Comparison of ENCODE assay signal across 11 mouse cellular contexts in the genomic region with DNA sequence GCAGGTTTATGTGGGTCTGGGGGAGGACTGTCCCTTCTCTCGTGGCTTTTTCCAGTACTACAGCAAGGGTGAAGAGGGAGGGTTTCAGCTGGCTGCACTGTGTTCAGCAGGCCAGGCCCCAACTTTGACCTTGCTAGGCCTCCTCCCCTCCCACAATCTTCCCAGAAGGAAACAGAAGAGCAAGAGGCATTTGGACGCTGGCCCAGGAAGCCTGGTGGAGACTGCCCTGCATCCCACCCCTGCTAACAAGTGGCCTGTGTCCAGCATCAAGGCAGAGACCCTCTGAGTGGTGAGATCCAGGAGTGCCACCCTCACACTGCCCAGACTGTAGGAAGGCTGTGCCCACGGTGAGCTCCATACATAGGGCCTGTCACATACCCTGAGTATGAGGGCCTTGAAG. TPM values are rescaled to one million over a fixed set of nuclear protein-coding genes. Genes with fewer than 3 reads are reported as not detected.
DNase-seq lines count a peak whose midpoint lies in the region; ATAC-seq and TF ChIP-seq lines count a peak whose summit lies in the region.
"Had no signal": no experiment of that assay in that cellular context is flagged by ENCODE, and none has a peak within 500 bp of the region (broad histone marks: within the 10 kb centered on the region; RNA-seq: fewer than 3 reads in every experiment).

No protein-coding gene starts in this region.

- H3K27ac ChIP-seq in spleen, adult 2 months (ENCODE audit: insufficient read depth, low read length) = peak overlapping the region; percentile 55; the same call in 1 of the 2 replicates
- no peak overlapping the region for H3K27ac ChIP-seq in forebrain, embryonic 13.5 days

- no peak overlapping the region for H3K9ac ChIP-seq in forebrain, embryonic 13.5 days

- no peaks in the 10 kb centered on the region for H3K36me3 ChIP-seq in spleen, adult 2 months (ENCODE audit: control insufficient read depth, insufficient read depth, low read length)
- no peaks in the 10 kb centered on the region for H3K36me3 ChIP-seq in forebrain, embryonic 13.5 days (ENCODE audit: poor library complexity, severe bottlenecking)

- no peak for ATAC-seq in forebrain, embryonic 13.5 days
- ATAC-seq: midbrain, embryonic 16.5 days; Patski had no signal

- no peak for TF ChIP-seq POLR2A in spleen, adult 2 months (IDR thresholded peaks at IDR 0.05; ENCODE audit: low read depth, low read length)

- TF ChIP-seq CTCF in spleen, adult 2 months (IDR thresholded peaks at IDR 0.05; ENCODE audit: extremely low read depth, insufficient read depth, insufficient read length, insufficient replicate concordance) = no peak

- no peaks in the 10 kb centered on the region for H3K27me3 ChIP-seq in spleen, adult 2 months (ENCODE audit: control insufficient read depth, insufficient read depth, low read length)
- H3K27me3 ChIP-seq in forebrain, embryonic 13.5 days = no peaks in the 10 kb centered on the region
- H3K27me3 ChIP-seq: Patski had no signal

- 64% methylated on average over 3 of the region's 3 CpGs for WGBS in spleen, adult 2 months
- 80% methylated on average over 3 of the region's 3 CpGs for WGBS in forebrain, embryonic 13.5 days

- no peaks in the 10 kb centered on the region for H3K4me1 ChIP-seq in spleen, adult 2 months (ENCODE audit: control insufficient read depth, insufficient read depth, insufficient read length)
- H3K4me1 ChIP-seq in forebrain, embryonic 13.5 days = peaks cover 29% of the 10 kb centered on the region

- no peak overlapping the region for H3K4me3 ChIP-seq in spleen, adult 2 months (ENCODE audit: extremely low read depth, insufficient read depth, insufficient read length)
- no peak overlapping the region for H3K4me3 ChIP-seq in forebrain, embryonic 13.5 days

- DNase-seq in heart, adult 11 months = peak; percentile 97
- no peak for DNase-seq in heart, adult 8-10 months (ENCODE audit: low spot score)
- DNase-seq in spleen, adult 2 months (ENCODE audit: low read depth in 1 of 2, low spot score in 2 of 2) = no peak
- no peak for DNase-seq in spleen, postnatal 4 days (ENCODE audit: low spot score in 2 of 2)
- DNase-seq in kidney, postnatal 10 days = peak; percentile 81
- DNase-seq in cerebellum, adult 9-11 months = no peak
- no peak for DNase-seq in right cerebral cortex, adult 18-20 months

- H3K9me3 ChIP-seq in forebrain, embryonic 13.5 days (replicated peaks) = no peaks in the 10 kb centered on the region

- H3K4me2 ChIP-seq in forebrain, embryonic 13.5 days = no peak overlapping the region

RNA-seq across cellular contexts. Expression of a gene that starts 27.8 kb away (rescaled TPM):
- total RNA-seq in heart, adult 8-10 months (2022) = 10 to 100 TPM; 22.2 to 36.5 (median 29.1) TPM
- 34.6 and 39.6 TPM in 2 replicates for polyA plus RNA-seq in spleen, adult 2 months (2012; rRNA removed)
- 28.1 and 32.8 TPM in 2 replicates for polyA plus RNA-seq in forebrain, embryonic 13.5 days (2015; fragmentation: Nextera tagmentation; extraction: Ambion mirVana)

RNA-seq across cellular contexts. Expression of a gene that starts 35.5 kb away (rescaled TPM):
- total RNA-seq in heart, adult 8-10 months (2022) = 100 to 1,000 TPM; 122 to 172 (median 148) TPM
- polyA plus RNA-seq in spleen, adult 2 months (2012; rRNA removed) = 167 and 196 TPM in 2 replicates
- 50.2 and 55.8 TPM in 2 replicates for polyA plus RNA-seq in forebrain, embryonic 13.5 days (2015; fragmentation: Nextera tagmentation; extraction: Ambion mirVana)

RNA-seq across cellular contexts. Expression of a gene that starts 42.2 kb away (rescaled TPM):
- not detected for total RNA-seq in heart, adult 8-10 months (2022)
- not detected in 2 replicates for polyA plus RNA-seq in spleen, adult 2 months (2012; rRNA removed)
- not detected in 2 replicates for polyA plus RNA-seq in forebrain, embryonic 13.5 days (2015; fragmentation: Nextera tagmentation; extraction: Ambion mirVana)
- total RNA-seq: heart, postnatal 14 days had no signal
- polyA plus RNA-seq: midbrain, embryonic 16.5 days; Patski had no signal

RNA-seq across cellular contexts. Expression of a gene that starts 60.0 kb away (rescaled TPM):
- total RNA-seq in heart, adult 8-10 months (2022) = 10 to 100 TPM; 51.1 to 65.9 (median 60.8) TPM
- 22.7 and 27.7 TPM in 2 replicates for polyA plus RNA-seq in spleen, adult 2 months (2012; rRNA removed)
- polyA plus RNA-seq in forebrain, embryonic 13.5 days (2015; fragmentation: Nextera tagmentation; extraction: Ambion mirVana) = 2.5 and 3.6 TPM in 2 replicates

Comparison
In these comparisons a context has a peak if more than half of its experiments do, and no peak if none do; other contexts are left out.
1. DNase-seq: peak in heart, adult 11 months (single experiment) and kidney, postnatal 10 days (single experiment); none in heart, adult 8-10 months (single experiment), spleen, adult 2 months (0 of 2), spleen, postnatal 4 days (0 of 2), cerebellum, adult 9-11 months (single experiment) and right cerebral cortex, adult 18-20 months (single experiment).